Mouse (Mus musculus): ENCODE measurements around the gene Mmp14. TPM values are rescaled to one million over a fixed set of nuclear protein-coding genes. Genes with fewer than 3 reads are reported as not detected.
A peak's percentile ranks its signal among the peaks of the same experiment; 100 is the strongest.

The Mmp14 gene
- total RNA-seq, 2 experiments from 2014 or later: 8.5 to 14.0 TPM

- DNase-seq: no peak
- TF ChIP-seq CTCF (IDR thresholded peaks at IDR 0.05): no peak
- intact Hi-C loops (cut with DNase I): no loop called here
- H3K4me3 ChIP-seq: no peak overlapping the region
- no peak overlapping the region for H3K27ac ChIP-seq
Observed at GRCm38 (mm10) chr14:54416830-54417229, 14.6 kb upstream of the Mmp14 start.

- no peak for DNase-seq
- peak; percentile 44 for TF ChIP-seq CTCF (IDR thresholded peaks at IDR 0.05)
- Histone ChIP-seq H3K27ac (no peak within 1 kb of the TSS), H3K4me3 (peak within 1 kb of the TSS; percentile 28)
- intact Hi-C loops (cut with DNase I): no loop called here
Observed at GRCm38 (mm10) chr14:54417623-54418081, 13.8 kb upstream of the Mmp14 start, which contains the start of gene Slc7a7. Slc7a7 (minus strand) TSS chr14:54417780.

DNA sequence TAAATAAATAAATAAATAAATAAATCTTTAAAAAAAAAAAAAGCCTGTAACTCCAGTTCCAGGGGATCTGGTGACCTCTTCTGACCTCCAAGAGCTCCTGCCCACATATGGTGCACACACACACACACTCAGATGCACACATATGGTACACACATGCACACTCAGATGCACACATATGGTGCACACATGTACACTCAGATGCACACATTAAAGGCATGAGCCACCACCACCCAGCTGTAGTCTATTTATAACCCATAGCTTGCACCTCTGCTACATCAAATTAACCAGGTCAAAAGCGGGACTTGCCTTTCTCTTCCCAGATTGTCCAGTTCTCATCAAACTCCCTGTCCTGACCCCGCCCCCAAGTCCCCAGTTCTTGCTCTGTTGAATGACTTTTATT lies 10.4 kb upstream of the Mmp14 start:
- Histone ChIP-seq H3K4me3 (no peak overlapping the region), H3K27ac (no peak overlapping the region)
- DNase-seq: no peak
- intact Hi-C loops (cut with DNase I): no loop called here
- TF ChIP-seq CTCF (IDR thresholded peaks at IDR 0.05): no peak

GRCm38 (mm10) chr14:54423406-54423805 lies 8.0 kb upstream of the Mmp14 start:
- no peak for DNase-seq
- no peak overlapping the region for H3K27ac ChIP-seq
- intact Hi-C loops (cut with DNase I): loop anchor here (2.0 kb wide), 1 partner anchor 25 kb away; no protein-coding TSS in a partner anchor
- H3K4me3 ChIP-seq: no peak overlapping the region
- TF ChIP-seq CTCF (IDR thresholded peaks at IDR 0.05): peak; percentile 76

GRCm38 (mm10) chr14:54424634-54425033 lies 6.8 kb upstream of the Mmp14 start:
- no peak overlapping the region for H3K27ac ChIP-seq
- intact Hi-C loops (cut with DNase I): loop anchor here (5.0 kb wide), 2 partner anchors 62 to 172 kb away; partner anchors contain the start of genes Abhd4, Dad1 and Oxa1l
- TF ChIP-seq CTCF (IDR thresholded peaks at IDR 0.05): no peak
- no peak overlapping the region for H3K4me3 ChIP-seq
- DNase-seq: no peak

- TF ChIP-seq CTCF (IDR thresholded peaks at IDR 0.05): no peak
- intact Hi-C loops (cut with DNase I): loop anchor here (5.0 kb wide), 2 partner anchors 63 to 173 kb away; partner anchors contain the start of genes Abhd4, Dad1 and Oxa1l
- no peak for DNase-seq
- H3K4me3 ChIP-seq: peak overlapping the region; percentile 98
- no peak overlapping the region for H3K27ac ChIP-seq
Observed at GRCm38 (mm10) chr14:54425540-54425939, 5.9 kb upstream of the Mmp14 start.

DNA sequence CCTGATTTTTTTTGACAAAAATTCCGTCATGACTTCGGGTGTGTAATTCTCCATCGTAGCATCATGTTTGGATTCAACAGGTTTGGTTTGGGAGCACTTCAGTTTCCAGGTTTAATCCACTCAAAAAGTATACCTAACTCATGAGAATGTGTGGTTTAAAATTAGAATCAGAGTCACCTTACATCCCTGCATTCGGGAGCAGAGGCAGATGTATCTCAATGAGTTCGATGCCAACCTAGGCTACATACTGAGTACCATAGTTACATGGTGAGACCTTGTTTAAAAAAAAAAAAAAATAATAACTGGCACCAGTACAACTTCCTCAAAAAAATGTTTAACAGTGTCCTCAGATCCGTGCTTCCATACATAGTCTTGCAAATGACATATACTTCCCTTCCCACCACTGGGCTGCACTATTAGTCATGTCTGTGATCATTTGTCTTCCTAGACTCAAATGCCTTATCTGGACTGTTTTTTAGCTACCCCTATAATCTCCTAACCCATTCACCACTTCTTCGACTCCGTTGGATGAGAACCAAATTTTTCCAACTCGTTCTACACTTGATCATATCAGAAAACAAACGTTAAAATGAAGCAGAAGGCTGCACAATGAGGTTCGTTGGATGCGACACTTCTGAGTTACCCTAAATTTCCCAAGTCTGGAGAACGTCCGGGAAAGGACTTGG lies 5.3 kb upstream of the Mmp14 start:
- TF ChIP-seq CTCF (IDR thresholded peaks at IDR 0.05): no peak
- intact Hi-C loops (cut with DNase I): loop anchor here (5.0 kb wide), 2 partner anchors 64 to 174 kb away; partner anchors contain the start of genes Abhd4, Dad1 and Oxa1l
- Histone ChIP-seq H3K4me3 (peak overlapping the region; percentile 98), H3K27ac (peak overlapping the region; percentile 85)
- DNase-seq: no peak

DNA sequence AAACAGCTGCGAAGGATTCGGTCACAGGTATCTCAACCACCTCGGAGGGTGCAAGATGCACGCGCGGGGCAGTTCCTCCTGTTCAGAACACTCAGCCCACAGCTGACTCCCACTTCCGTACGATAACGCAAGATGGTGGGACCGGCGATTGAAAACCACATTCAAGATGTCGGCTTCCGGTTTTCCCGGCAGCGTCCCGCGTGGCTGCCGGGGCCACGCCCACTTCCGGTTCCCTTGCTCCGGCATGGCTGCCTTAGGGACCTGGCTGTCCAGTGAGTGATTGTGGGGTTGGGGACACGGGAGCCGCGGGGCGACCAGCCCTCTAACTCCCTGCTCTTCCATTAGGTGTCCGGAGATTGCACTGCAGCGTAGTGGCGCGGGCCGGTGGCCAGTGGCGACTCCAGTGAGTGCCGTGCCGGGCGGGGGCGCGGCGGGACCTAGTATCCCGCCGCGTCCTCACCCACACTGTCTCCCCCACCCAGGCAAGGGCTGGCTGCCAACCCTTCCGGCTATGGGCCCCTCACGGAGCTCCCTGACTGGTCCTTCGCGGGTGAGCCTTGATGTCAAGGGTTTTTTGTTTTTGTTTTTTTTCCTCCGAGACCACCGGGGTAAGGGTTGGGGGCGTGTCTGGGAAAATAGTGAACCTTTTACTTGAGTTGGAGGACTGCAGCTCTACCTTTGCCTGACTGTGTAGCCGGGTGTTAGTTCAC lies 4.6 kb upstream of the Mmp14 start, which contains the start of gene Mrpl52:
Gene Mrpl52 (plus strand): TSS at position 221 of the 710 bp plus-strand sequence.
- no peak for TF ChIP-seq CTCF (IDR thresholded peaks at IDR 0.05)
- DNase-seq: peak; percentile 95
- Histone ChIP-seq H3K27ac (peak within 1 kb of the TSS; percentile 85), H3K4me3 (peak within 1 kb of the TSS; percentile 98)
- intact Hi-C loops (cut with DNase I): loop anchor here (5.0 kb wide), 2 partner anchors 65 to 175 kb away; partner anchors contain the start of genes Abhd4, Dad1 and Oxa1l

- no peak for TF ChIP-seq CTCF (IDR thresholded peaks at IDR 0.05)
- Histone ChIP-seq H3K27ac (no peak overlapping the region), H3K4me3 (peak overlapping the region; percentile 98)
- no peak for DNase-seq
- intact Hi-C loops (cut with DNase I): loop anchor here (5.0 kb wide), 2 partner anchors 65 to 175 kb away; partner anchors contain the start of genes Abhd4, Dad1 and Oxa1l
Observed at GRCm38 (mm10) chr14:54427696-54428095, 3.7 kb upstream of the Mmp14 start.

DNA sequence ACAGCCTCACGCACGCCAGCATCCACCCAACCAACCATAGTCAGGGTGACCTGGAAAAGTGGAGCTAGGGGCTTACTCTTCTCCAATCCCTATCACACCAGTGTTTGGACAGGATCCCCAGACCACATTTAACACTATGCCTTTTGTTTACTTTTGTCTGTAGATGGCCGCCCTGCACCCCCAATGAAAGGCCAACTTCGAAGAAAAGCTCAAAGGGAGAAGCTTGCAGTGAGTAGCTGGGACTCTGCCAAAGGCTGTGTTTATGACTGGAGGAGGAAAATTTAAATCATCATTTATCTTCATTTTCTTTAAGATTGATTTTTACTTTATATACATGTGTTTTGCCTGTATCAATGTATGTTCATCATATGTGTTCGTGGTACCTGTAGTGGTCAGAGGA lies 3.0 kb upstream of the Mmp14 start:
- H3K27ac ChIP-seq: no peak overlapping the region
- H3K4me3 ChIP-seq: no peak overlapping the region
- intact Hi-C loops (cut with DNase I): loop anchor here (5.0 kb wide), 2 partner anchors 66 to 176 kb away; partner anchors contain the start of genes Abhd4, Dad1 and Oxa1l
- TF ChIP-seq CTCF (IDR thresholded peaks at IDR 0.05): no peak
- DNase-seq: no peak

DNA sequence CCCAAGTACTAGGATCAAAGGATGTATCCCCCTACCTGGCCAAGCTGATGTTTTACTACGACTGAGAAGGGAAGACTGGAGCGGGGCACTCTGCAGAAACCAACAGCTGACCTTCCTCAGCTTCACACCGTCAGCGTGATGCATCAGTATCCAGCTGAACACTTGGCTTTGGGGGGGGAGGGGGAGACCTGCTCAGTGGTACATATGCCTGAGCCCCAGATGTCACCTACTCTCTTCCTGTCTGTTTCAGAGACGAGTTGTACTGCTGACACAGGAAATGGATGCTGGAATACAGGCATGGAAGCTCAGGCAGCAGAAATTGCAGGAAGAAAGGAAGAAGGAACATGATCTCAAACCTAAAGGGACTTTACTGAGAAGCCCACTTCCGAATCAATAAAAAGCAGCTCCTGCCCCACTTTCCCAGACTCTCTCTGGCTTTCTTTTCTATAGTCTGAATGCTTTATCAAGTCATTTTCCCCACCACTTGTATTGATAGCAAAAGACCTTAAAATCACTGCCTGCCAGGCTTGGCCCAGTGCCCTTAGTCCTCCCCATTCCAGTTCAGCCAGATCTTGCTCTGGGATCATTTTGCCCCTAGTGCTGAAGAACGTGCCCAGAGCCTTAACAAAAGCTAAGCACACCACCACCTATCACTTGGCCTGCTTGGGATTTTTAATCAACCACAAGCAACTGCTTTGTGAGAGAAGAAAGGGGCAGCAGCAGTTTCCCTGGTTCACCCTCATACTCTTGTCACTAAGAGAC lies 1.9 kb upstream of the Mmp14 start:
- Histone ChIP-seq H3K4me3 (no peak overlapping the region), H3K27ac (no peak overlapping the region)
- DNase-seq: no peak
- no peak for TF ChIP-seq CTCF (IDR thresholded peaks at IDR 0.05)
- intact Hi-C loops (cut with DNase I): loop anchor here (5.0 kb wide), 2 partner anchors 67 to 177 kb away; partner anchors contain the start of genes Abhd4, Dad1 and Oxa1l

Data from gastrocnemius, adult 2 months (tissue).